Mouse (Mus musculus) ES-E14 (cell line): ENCODE data around the gene Iqgap2. TPM values are rescaled to one million over a fixed set of nuclear protein-coding genes. Genes with fewer than 3 reads are reported as not detected.
A peak's percentile ranks its signal among the peaks of the same experiment; 100 is the strongest.

Source experiments
- DNase-seq: peaks from one replicate; pipeline ENCODE4 v3.0.0-alpha.2; 2013; ENCODE audit warnings: low read depth, low spot score
- H3K27ac ChIP-seq: 2 replicates; pipeline ENCODE4 v1.5.1; 2012; ENCODE audit warnings: low read depth, mild to moderate bottlenecking, low read length, moderate library complexity, mixed read lengths; ENCODE audit not compliant: poor library complexity, insufficient read depth, severe bottlenecking
- H3K36me3 ChIP-seq: 2 replicates; pipeline ENCODE4 v1.6.1; 2012; ENCODE audit warnings: mild to moderate bottlenecking, low read length, moderate library complexity, mixed read lengths; ENCODE audit not compliant: control insufficient read depth, poor library complexity, insufficient read depth, severe bottlenecking
- H3K4me1 ChIP-seq, 2 experiments: fragments of 150-350 bp in 1 of 2; sonication (generic) in 1 of 2; 2 replicates each; pipeline ENCODE4 v1.6.1; 2012; ENCODE audit warnings: low read length in 2 of 2, mild to moderate bottlenecking in 1 of 2, mixed read lengths in 1 of 2; ENCODE audit not compliant: control insufficient read depth in 2 of 2, insufficient read depth in 2 of 2, poor library complexity in 1 of 2
- H3K4me3 ChIP-seq, 2 experiments: fragments of 150-350 bp in 1 of 2; sonication (generic) in 1 of 2; 2 replicates each; pipeline ENCODE4 v1.5.1; 2012; ENCODE audit warnings: low read length in 2 of 2, low read depth in 1 of 2, mild to moderate bottlenecking in 1 of 2, mixed read lengths in 1 of 2; ENCODE audit not compliant: insufficient read depth in 1 of 2, poor library complexity in 1 of 2, severe bottlenecking in 1 of 2
- H3K9ac ChIP-seq: 2 replicates; pipeline ENCODE4 v1.6.1; 2012; ENCODE audit warnings: low read depth, mild to moderate bottlenecking, low read length, mixed read lengths; ENCODE audit not compliant: poor library complexity, insufficient read depth, severe bottlenecking
- H3K9me3 ChIP-seq: fragments of 150-350 bp; sonication (generic); 2 replicates; pipeline ENCODE4 v1.6.1; 2012; ENCODE audit warnings: low read depth, mild to moderate bottlenecking, low read length; ENCODE audit not compliant: control insufficient read depth, insufficient read depth
- CHD2 ChIP-seq: IDR thresholded peaks from 2 replicates; pipeline ENCODE4 v1.6.1; 2014; ENCODE audit warnings: mild to moderate bottlenecking, low read depth, low read length, inconsistent platforms
- HCFC1 ChIP-seq: IDR thresholded peaks from 2 replicates; pipeline ENCODE4 v1.6.1; 2012; ENCODE audit warnings: low read length, inconsistent platforms, borderline replicate concordance; ENCODE audit not compliant: insufficient read depth
- MAFK ChIP-seq: IDR thresholded peaks from 2 replicates; pipeline ENCODE4 v1.6.1; 2014; ENCODE audit warnings: mild to moderate bottlenecking, low read depth, low read length, inconsistent platforms; ENCODE audit not compliant: insufficient read depth
- ZC3H11A ChIP-seq: IDR thresholded peaks from 2 replicates; pipeline ENCODE4 v1.6.1; 2012; ENCODE audit warnings: low read depth, mild to moderate bottlenecking, inconsistent platforms, low read length, borderline replicate concordance
- ZNF384 ChIP-seq: IDR thresholded peaks from 2 replicates; pipeline ENCODE4 v1.6.1; 2012; ENCODE audit warnings: low read depth, low read length, inconsistent platforms
- in situ Hi-C, 2 experiments: fragments of 600-800 bp; cut with MboI; formaldehyde crosslinking; loops; one replicate each; pipeline ENCODE4 v1.15.1; 2025; ENCODE audit warnings: low sequenced_read_pairs in 2 of 2, inconsistent platforms in 1 of 2; ENCODE audit not compliant: unreplicated experiment in 2 of 2
- total RNA-seq: library from RNA; depleted of rRNA; stranded (reverse); fragments of 300-350 nt; gene quantifications from 2 replicates; pipeline ENCODE4 v1.2.3, GENCODE M21; 2012

Gene Iqgap2
- total RNA-seq, 1 experiment = 15.0 TPM

GRCm38 (mm10) chr13:95843411-95844026 lies 48.2 kb downstream of the Iqgap2 start:
- TF ChIP-seq CHD2 (no peak), ZC3H11A (no peak), HCFC1 (no peak), ZNF384 (no peak), MAFK (no peak)
- Histone ChIP-seq H3K4me1 (0 out of 4 replicates have a peak, but pooled peaks cover 0 to 3% of the 10 kb centered on the region in 2 experiments), H3K36me3 (no peaks in the 10 kb centered on the region), H3K9ac (no peak overlapping the region), H3K4me3 (no peak overlapping the region), H3K27ac (no peak overlapping the region), H3K9me3 (no peaks in the 10 kb centered on the region)
- in situ Hi-C loops = no loop called here
- no peak for DNase-seq

GRCm38 (mm10) chr13:95842803-95843202 lies 48.9 kb downstream of the Iqgap2 start:
- 0 out of 4 replicates have a peak, but pooled peaks cover 0 to 3% of the 10 kb centered on the region in 2 experiments for H3K4me1 ChIP-seq
- H3K9me3 ChIP-seq = no peaks in the 10 kb centered on the region
- no peak overlapping the region for H3K9ac ChIP-seq
- TF ChIP-seq HCFC1 (no peak), ZC3H11A (no peak), ZNF384 (no peak), CHD2 (no peak), MAFK (0 out of 2 replicates have a peak, but pooled peaks have one; percentile 29)
- no peak for DNase-seq
- H3K4me3 ChIP-seq = no peak overlapping the region
- no peaks in the 10 kb centered on the region for H3K36me3 ChIP-seq
- H3K27ac ChIP-seq = no peak overlapping the region
- in situ Hi-C loops = no loop called here

- no peaks in the 10 kb centered on the region for H3K36me3 ChIP-seq
- H3K4me1 ChIP-seq = 0 out of 4 replicates have a peak, but pooled peaks cover 0 to 3% of the 10 kb centered on the region in 2 experiments
- no peak overlapping the region for H3K27ac ChIP-seq
- H3K9me3 ChIP-seq = no peaks in the 10 kb centered on the region
- TF ChIP-seq CHD2 = no peak
- no peak for TF ChIP-seq ZNF384
- TF ChIP-seq ZC3H11A = no peak
- TF ChIP-seq HCFC1 = no peak
- DNase-seq = no peak
- in situ Hi-C loops = no loop called here
- H3K4me3 ChIP-seq = no peak overlapping the region
- H3K9ac ChIP-seq = no peak overlapping the region
Observed at GRCm38 (mm10) chr13:95841946-95842345, 49.8 kb downstream of the Iqgap2 start.

- no peaks in the 10 kb centered on the region for H3K9me3 ChIP-seq
- in situ Hi-C loops = no loop called here
- no peak overlapping the region for H3K27ac ChIP-seq
- peaks cover 0 to 3% of the 10 kb centered on the region in 2 experiments; a peak in 3 of 4 replicates for H3K4me1 ChIP-seq
- no peak overlapping the region for H3K4me3 ChIP-seq
- H3K36me3 ChIP-seq = no peaks in the 10 kb centered on the region
- TF ChIP-seq ZNF384 = no peak
- TF ChIP-seq ZC3H11A = no peak
- no peak for TF ChIP-seq CHD2
- TF ChIP-seq MAFK = no peak
- TF ChIP-seq HCFC1 = no peak
- H3K9ac ChIP-seq = no peak overlapping the region
- no peak for DNase-seq
Observed at GRCm38 (mm10) chr13:95836944-95837343, 54.8 kb downstream of the Iqgap2 start.

- in situ Hi-C loops = no loop called here
- no peak for TF ChIP-seq ZC3H11A
- no peak for TF ChIP-seq ZNF384
- no peak for TF ChIP-seq CHD2
- no peak for TF ChIP-seq HCFC1
- no peak for TF ChIP-seq MAFK
- DNase-seq = no peak
- H3K36me3 ChIP-seq = no peaks in the 10 kb centered on the region
- H3K9ac ChIP-seq = no peak overlapping the region
- H3K4me1 ChIP-seq = peaks cover 5 to 11% of the 10 kb centered on the region in 2 experiments; a peak in 3 of 4 replicates
- H3K9me3 ChIP-seq = no peaks in the 10 kb centered on the region
- H3K4me3 ChIP-seq = no peak overlapping the region
- H3K27ac ChIP-seq = no peak overlapping the region
Observed at GRCm38 (mm10) chr13:95833473-95833872, 58.2 kb downstream of the Iqgap2 start.
